Mouse (Mus musculus): Measurements from ENCODE around the gene Tub. TPM values are rescaled to one million over a fixed set of nuclear protein-coding genes. Genes with fewer than 3 reads are reported as not detected.
A peak's percentile ranks its signal among the peaks of the same experiment; 100 is the strongest.

Gene Tub
- polyA plus RNA-seq, 1 experiment from 2014 or later, result 38.4 TPM

DNA sequence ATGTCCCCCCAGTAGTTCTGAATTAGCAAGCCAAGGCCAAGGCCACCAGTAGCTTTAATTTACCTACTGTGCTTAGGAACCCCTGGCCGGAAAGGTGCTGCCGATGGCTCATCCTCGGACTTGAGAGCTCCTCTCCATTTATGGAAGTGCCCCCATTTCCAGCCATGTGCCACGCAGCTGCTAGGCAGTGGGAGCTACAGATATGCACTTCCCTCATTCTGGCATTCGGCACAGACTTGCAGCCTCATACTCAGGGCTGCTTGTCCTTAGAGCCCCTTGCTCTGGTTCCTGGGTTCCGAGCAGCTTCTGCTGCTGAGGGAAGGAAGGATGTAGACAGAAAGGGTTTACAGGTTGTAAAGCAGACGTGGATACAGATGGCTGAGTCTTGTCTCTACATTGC is 64.7 kb downstream of the Tub start:
- no peak overlapping the region for H3K27ac ChIP-seq (ENCODE audit: low read depth, low read length)
- H3K36me3 ChIP-seq (ENCODE audit: control insufficient read depth, insufficient read depth, low read length), result no peaks in the 10 kb centered on the region
- no peak for ATAC-seq (ENCODE audit: low read depth)
- no peaks in the 10 kb centered on the region for H3K9me3 ChIP-seq (ENCODE audit: control insufficient read depth, low read length)
- H3K4me3 ChIP-seq (ENCODE audit: low read depth, low read length), result no peak overlapping the region
- H3K4me2 ChIP-seq (ENCODE audit: low read depth, low read length), result no peak overlapping the region
- WGBS, result 82% methylated on average over 7 of the region's 7 CpGs
- H3K27me3 ChIP-seq (ENCODE audit: control insufficient read depth, insufficient read depth, low read length), result no peaks in the 10 kb centered on the region
- H3K9ac ChIP-seq (replicated peaks; ENCODE audit: low read depth, low read length), result no peak overlapping the region
- H3K4me1 ChIP-seq (ENCODE audit: control insufficient read depth, insufficient read depth, low read length), result peaks cover 27% of the 10 kb centered on the region

DNA sequence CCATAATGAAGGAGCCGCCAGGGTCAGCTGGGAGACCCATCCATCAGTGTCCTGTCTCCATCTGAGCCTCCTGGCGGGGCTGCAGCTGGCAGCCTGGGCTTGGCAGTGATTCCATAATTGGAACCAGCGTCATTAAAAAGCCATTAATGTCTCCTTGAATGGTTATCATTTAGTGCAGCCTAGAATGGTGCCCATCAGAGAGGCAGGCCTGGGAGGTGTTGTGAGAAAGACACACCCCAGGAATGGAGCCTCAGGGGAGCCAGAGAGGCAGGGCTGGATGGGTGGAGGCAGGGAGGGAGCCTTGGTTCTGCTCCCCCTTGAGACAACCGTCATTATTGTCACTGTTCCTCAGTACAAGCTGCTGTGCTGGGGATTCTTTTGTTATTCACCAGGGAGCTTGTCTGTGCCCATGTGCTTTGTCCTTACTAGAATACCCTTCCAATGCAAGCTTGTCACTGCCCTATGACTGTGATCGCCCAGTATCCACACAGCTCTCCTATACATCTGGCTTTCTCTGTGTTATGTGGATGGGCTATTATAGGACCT is 66.3 kb downstream of the Tub start:
- H3K4me1 ChIP-seq (ENCODE audit: control insufficient read depth, insufficient read depth, low read length), result peaks cover 27% of the 10 kb centered on the region
- H3K4me3 ChIP-seq (ENCODE audit: low read depth, low read length), result no peak overlapping the region
- H3K27me3 ChIP-seq (ENCODE audit: control insufficient read depth, insufficient read depth, low read length), result no peaks in the 10 kb centered on the region
- no peaks in the 10 kb centered on the region for H3K9me3 ChIP-seq (ENCODE audit: control insufficient read depth, low read length)
- 9% methylated on average over 5 of the region's 5 CpGs for WGBS
- H3K27ac ChIP-seq (ENCODE audit: low read depth, low read length), result peak overlapping the region; percentile 72
- no peak overlapping the region for H3K9ac ChIP-seq (replicated peaks; ENCODE audit: low read depth, low read length)
- peak; percentile 55; the same call in 1 of the 2 replicates for ATAC-seq (ENCODE audit: low read depth)
- no peak overlapping the region for H3K4me2 ChIP-seq (ENCODE audit: low read depth, low read length)
- H3K36me3 ChIP-seq (ENCODE audit: control insufficient read depth, insufficient read depth, low read length), result no peaks in the 10 kb centered on the region

- Histone ChIP-seq H3K9me3 (ENCODE audit: control insufficient read depth, low read length) (no peaks in the 10 kb centered on the region), H3K4me1 (ENCODE audit: control insufficient read depth, insufficient read depth, low read length) (peaks cover 10% of the 10 kb centered on the region), H3K27me3 (ENCODE audit: control insufficient read depth, insufficient read depth, low read length) (no peaks in the 10 kb centered on the region), H3K36me3 (ENCODE audit: control insufficient read depth, insufficient read depth, low read length) (0 out of 2 replicates have a peak, but pooled peaks cover 10% of the 10 kb centered on the region), H3K4me3 (ENCODE audit: low read depth, low read length) (no peak overlapping the region), H3K4me2 (ENCODE audit: low read depth, low read length) (no peak overlapping the region), H3K9ac (replicated peaks; ENCODE audit: low read depth, low read length) (no peak overlapping the region), H3K27ac (ENCODE audit: low read depth, low read length) (no peak overlapping the region)
- no peak for ATAC-seq (ENCODE audit: low read depth)
- 91% methylated on average over 7 of the region's 7 CpGs for WGBS
Measured at GRCm38 (mm10) chr7:109019243-109019642, 69.1 kb downstream of the Tub start.

DNA sequence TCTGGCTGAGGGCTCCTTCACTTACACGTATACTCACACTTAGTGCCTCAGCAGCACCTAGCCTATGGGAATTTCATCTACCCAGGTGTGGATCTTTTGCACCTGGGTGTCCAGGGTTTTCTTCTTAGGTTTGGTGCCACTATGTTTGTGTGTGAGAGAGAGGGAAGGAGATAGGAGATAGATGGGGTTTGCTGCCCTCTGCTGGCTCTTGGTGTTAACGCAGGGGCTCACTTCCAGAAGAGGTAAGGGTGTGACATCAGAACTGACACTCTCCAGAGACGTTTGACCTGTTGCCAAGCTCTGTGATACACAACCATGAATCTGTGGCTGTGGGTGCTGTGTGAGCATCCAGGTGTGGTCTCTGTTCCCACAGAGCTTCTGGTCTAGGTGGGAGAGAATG is 71.3 kb downstream of the Tub start:
- Histone ChIP-seq H3K9ac (replicated peaks; ENCODE audit: low read depth, low read length) (no peak overlapping the region), H3K27me3 (ENCODE audit: control insufficient read depth, insufficient read depth, low read length) (no peaks in the 10 kb centered on the region), H3K4me1 (ENCODE audit: control insufficient read depth, insufficient read depth, low read length) (peaks cover 6% of the 10 kb centered on the region), H3K4me3 (ENCODE audit: low read depth, low read length) (no peak overlapping the region), H3K9me3 (ENCODE audit: control insufficient read depth, low read length) (no peaks in the 10 kb centered on the region), H3K27ac (ENCODE audit: low read depth, low read length) (no peak overlapping the region), H3K4me2 (ENCODE audit: low read depth, low read length) (no peak overlapping the region), H3K36me3 (ENCODE audit: control insufficient read depth, insufficient read depth, low read length) (peaks cover 20% of the 10 kb centered on the region; the same call in 1 of the 2 replicates)
- WGBS, result 20% methylated on average over 3 of the region's 3 CpGs
- ATAC-seq (ENCODE audit: low read depth), result peak; percentile 47

DNA sequence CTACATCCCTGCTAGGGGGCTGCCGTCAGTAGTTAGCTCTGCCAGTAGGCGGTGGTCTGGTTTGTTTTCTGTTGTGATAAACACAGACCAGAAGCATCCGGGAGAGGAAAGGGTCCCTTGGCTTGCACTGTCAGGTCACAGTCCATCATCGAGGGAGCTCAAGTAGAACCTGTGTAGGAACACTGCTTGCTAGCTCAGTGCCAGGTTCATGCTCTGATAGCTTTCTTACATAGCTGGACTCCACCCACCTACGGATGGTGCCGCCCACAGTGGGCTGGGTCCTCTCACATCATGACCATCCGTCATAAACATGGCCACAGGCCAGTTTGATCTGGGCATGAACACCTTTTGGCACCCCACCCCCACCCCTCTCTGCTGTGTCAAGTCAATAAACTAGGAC is 75.6 kb downstream of the Tub start:
- no peak overlapping the region for H3K4me2 ChIP-seq (ENCODE audit: low read depth, low read length)
- H3K27me3 ChIP-seq (ENCODE audit: control insufficient read depth, insufficient read depth, low read length), result no peaks in the 10 kb centered on the region
- no peak overlapping the region for H3K4me3 ChIP-seq (ENCODE audit: low read depth, low read length)
- H3K36me3 ChIP-seq (ENCODE audit: control insufficient read depth, insufficient read depth, low read length), result peaks cover 32% of the 10 kb centered on the region; the same call in 1 of the 2 replicates
- no peak overlapping the region for H3K27ac ChIP-seq (ENCODE audit: low read depth, low read length)
- no peak for ATAC-seq (ENCODE audit: low read depth)
- no peak overlapping the region for H3K9ac ChIP-seq (replicated peaks; ENCODE audit: low read depth, low read length)
- H3K9me3 ChIP-seq (ENCODE audit: control insufficient read depth, low read length), result no peaks in the 10 kb centered on the region
- no peaks in the 10 kb centered on the region for H3K4me1 ChIP-seq (ENCODE audit: control insufficient read depth, insufficient read depth, low read length)
- WGBS, result 97% methylated on average over 7 of the region's 7 CpGs

DNA sequence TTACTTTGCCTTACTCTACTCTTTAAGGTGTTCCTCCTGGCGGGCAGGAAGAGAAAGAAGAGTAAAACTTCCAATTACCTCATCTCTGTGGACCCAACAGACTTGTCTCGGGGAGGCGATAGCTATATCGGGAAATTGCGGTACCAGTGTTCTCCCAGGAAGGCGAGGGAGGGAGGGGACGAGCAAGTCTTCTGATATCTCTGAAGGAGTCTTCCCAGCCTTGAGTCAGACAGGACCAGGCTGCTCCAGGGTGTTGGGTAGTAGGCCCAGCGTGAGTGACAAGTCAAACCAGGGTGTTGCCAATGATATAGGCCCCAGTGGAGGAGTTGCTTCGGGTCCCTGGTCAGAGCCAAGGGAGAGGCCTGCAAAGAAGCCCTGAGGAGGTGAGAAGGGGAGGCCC is 76.8 kb downstream of the Tub start:
- H3K9me3 ChIP-seq (ENCODE audit: control insufficient read depth, low read length), result no peaks in the 10 kb centered on the region

GRCm38 (mm10) chr7:109027721-109028120 is 77.6 kb downstream of the Tub start:
- no peaks in the 10 kb centered on the region for H3K4me1 ChIP-seq (ENCODE audit: control insufficient read depth, insufficient read depth, low read length)
- H3K4me2 ChIP-seq (ENCODE audit: low read depth, low read length), result no peak overlapping the region
- H3K9ac ChIP-seq (replicated peaks; ENCODE audit: low read depth, low read length), result no peak overlapping the region
- WGBS, result 95% methylated on average over 7 of the region's 7 CpGs
- no peak overlapping the region for H3K4me3 ChIP-seq (ENCODE audit: low read depth, low read length)
- peaks cover 31% of the 10 kb centered on the region for H3K36me3 ChIP-seq (ENCODE audit: control insufficient read depth, insufficient read depth, low read length)
- H3K27me3 ChIP-seq (ENCODE audit: control insufficient read depth, insufficient read depth, low read length), result no peaks in the 10 kb centered on the region
- no peaks in the 10 kb centered on the region for H3K9me3 ChIP-seq (ENCODE audit: control insufficient read depth, low read length)
- H3K27ac ChIP-seq (ENCODE audit: low read depth, low read length), result no peak overlapping the region
- ATAC-seq (ENCODE audit: low read depth), result no peak; the same call in 1 of the 2 replicates

More for the DNA sequence above, 76.8 kb downstream of the Tub start:
- Histone ChIP-seq H3K9ac (replicated peaks; ENCODE audit: low read depth, low read length) (no peak overlapping the region), H3K4me1 (ENCODE audit: control insufficient read depth, insufficient read depth, low read length) (no peaks in the 10 kb centered on the region), H3K4me2 (ENCODE audit: low read depth, low read length) (no peak overlapping the region), H3K36me3 (ENCODE audit: control insufficient read depth, insufficient read depth, low read length) (peaks cover 32% of the 10 kb centered on the region; the same call in 1 of the 2 replicates), H3K4me3 (ENCODE audit: low read depth, low read length) (no peak overlapping the region), H3K27me3 (ENCODE audit: control insufficient read depth, insufficient read depth, low read length) (no peaks in the 10 kb centered on the region), H3K27ac (ENCODE audit: low read depth, low read length) (no peak overlapping the region)
- WGBS, result 89% methylated on average over 9 of the region's 9 CpGs
- ATAC-seq (ENCODE audit: low read depth), result no peak

DNA sequence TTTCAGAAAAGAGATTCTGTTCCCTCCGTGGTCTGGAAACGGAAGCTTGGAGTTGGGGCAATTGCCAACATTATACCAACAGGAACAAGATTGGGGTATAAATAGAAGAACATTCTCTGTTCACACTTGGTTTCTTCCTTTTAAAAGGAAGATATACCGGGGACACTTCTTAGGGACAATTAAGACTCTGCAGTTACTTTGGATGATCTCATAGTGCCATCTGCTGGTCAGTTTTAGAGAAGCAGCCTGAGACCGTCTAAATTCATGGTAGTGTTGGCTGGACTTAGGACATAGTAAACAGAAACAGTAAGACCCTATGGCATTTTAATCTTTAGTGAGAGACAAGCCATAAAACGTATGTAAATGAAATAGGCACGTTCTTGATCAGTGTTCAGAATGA is 78.1 kb downstream of the Tub start:
- no peak overlapping the region for H3K4me2 ChIP-seq (ENCODE audit: low read depth, low read length)
- peak; percentile 70 for ATAC-seq (ENCODE audit: low read depth)
- H3K27ac ChIP-seq (ENCODE audit: low read depth, low read length), result no peak overlapping the region
- H3K36me3 ChIP-seq (ENCODE audit: control insufficient read depth, insufficient read depth, low read length), result peaks cover 29% of the 10 kb centered on the region
- H3K4me3 ChIP-seq (ENCODE audit: low read depth, low read length), result no peak overlapping the region
- H3K9ac ChIP-seq (replicated peaks; ENCODE audit: low read depth, low read length), result no peak overlapping the region
- H3K9me3 ChIP-seq (ENCODE audit: control insufficient read depth, low read length), result no peaks in the 10 kb centered on the region
- H3K27me3 ChIP-seq (ENCODE audit: control insufficient read depth, insufficient read depth, low read length), result no peaks in the 10 kb centered on the region
- 21% methylated on average over 6 of the region's 6 CpGs for WGBS
- no peaks in the 10 kb centered on the region for H3K4me1 ChIP-seq (ENCODE audit: control insufficient read depth, insufficient read depth, low read length)

GRCm38 (mm10) chr7:109029961-109030465 is 79.9 kb downstream of the Tub start:
- 91% methylated on average over 6 of the region's 6 CpGs for WGBS
- H3K4me3 ChIP-seq (ENCODE audit: low read depth, low read length), result no peak overlapping the region
- no peak overlapping the region for H3K9ac ChIP-seq (replicated peaks; ENCODE audit: low read depth, low read length)
- ATAC-seq (ENCODE audit: low read depth), result no peak
- no peaks in the 10 kb centered on the region for H3K9me3 ChIP-seq (ENCODE audit: control insufficient read depth, low read length)
- H3K36me3 ChIP-seq (ENCODE audit: control insufficient read depth, insufficient read depth, low read length), result peaks cover 24% of the 10 kb centered on the region
- H3K27me3 ChIP-seq (ENCODE audit: control insufficient read depth, insufficient read depth, low read length), result no peaks in the 10 kb centered on the region
- no peaks in the 10 kb centered on the region for H3K4me1 ChIP-seq (ENCODE audit: control insufficient read depth, insufficient read depth, low read length)
- no peak overlapping the region for H3K27ac ChIP-seq (ENCODE audit: low read depth, low read length)
- H3K4me2 ChIP-seq (ENCODE audit: low read depth, low read length), result no peak overlapping the region
